Mouse (Mus musculus) megakaryocyte-erythroid progenitor cell, adult 5-6 weeks (primary cell): ENCODE measurements around the gene Rai14. TPM values are rescaled to one million over a fixed set of nuclear protein-coding genes. Genes with fewer than 3 reads are reported as not detected.

Experiments
- ATAC-seq: replicated peaks from 2 replicates; pipeline ENCODE4 v1.8.0; 2016; ENCODE audit warnings: mild to moderate bottlenecking, inconsistent platforms; ENCODE audit not compliant: severe bottlenecking, poor library complexity, low FRiP score, low TSS enrichment
- total RNA-seq, 2 experiments: library from RNA; stranded (forward) in 1 of 2; stranded (reverse) in 1 of 2; fragments of 200-1000, 215-1000 nt in 1 of 2; fragments of >200 nt in 1 of 2; fragmentation: Nextera tagmentation in 1 of 2; gene quantifications; 2 replicates each; pipeline ENCODE4 v1.2.3; 2014 to 2017

The Rai14 gene
- total RNA-seq, 2 experiments from 2014 or later: 1.2 to 3.7 TPM

DNA sequence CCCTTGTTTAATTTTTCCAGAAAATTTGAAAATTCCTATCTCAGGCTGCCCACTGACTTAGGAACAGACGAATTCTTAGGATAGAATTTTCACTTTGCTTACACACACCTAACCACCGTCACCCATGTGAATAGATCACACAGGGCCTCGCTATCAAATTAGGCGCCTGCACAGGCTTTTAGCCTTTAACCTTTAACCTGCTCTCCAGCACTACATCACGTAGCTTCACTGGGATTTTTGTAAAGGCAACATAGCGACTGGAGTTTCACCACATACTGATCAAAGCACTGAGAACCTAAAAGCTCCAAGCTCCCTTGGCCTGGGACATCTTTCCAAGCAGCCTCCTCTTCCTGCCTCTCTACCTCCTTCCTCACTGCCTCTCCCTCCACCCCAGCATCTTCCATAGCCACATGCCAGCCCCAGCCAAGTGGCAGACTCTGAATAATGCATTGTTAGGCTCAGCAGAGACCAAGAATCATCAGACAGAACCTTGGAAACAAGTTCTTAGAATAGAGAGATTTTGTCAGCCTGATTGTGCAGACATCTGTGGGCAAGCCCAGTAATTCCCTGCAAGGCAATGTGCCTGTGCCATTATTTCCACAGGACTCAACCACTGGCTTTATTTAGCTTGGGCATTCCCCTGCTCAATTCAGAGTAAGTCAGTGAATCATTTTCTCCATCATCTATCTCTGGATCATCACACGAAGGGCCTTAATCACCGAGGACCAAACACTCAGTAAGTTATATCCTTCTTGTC, 17.8 kb downstream of the Rai14 start:
- ATAC-seq: no peak

DNA sequence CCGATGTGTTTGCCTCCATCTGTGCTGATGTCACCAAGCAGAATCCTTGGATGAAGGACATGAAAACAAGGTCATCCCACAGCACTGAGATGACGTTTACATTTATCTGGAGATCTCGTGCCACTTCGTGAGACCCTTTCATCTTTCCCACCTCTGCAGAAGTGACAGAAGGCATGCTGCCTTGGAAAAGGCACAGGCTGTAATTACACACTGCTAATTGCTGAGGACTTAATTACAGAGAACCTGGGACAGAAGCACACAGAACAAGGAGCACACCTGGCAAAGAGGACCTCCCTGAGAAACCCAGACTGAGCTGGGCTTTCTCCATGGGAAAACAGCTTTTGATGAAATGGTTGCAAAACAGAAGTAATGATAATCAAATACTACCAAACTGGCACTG, 21.8 kb downstream of the Rai14 start:
- ATAC-seq: no peak

DNA sequence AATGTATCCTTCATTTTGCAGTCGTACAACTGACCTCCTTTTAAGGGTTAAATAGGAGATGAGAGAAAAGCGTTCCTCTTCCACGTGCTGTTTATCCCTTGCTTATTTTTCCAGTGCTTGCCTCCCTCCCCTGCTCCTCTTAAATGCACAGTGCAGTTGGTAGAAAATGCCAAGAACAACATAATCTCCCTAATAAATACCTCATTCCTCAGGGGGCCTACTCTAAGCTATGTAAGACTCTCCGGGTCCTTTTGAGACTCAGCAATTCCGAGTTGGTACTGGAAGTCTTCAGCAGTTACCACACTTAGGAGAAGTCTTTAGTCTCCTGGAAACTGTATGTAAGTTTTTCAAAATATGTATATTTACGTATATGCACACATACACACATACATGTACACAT, 22.9 kb downstream of the Rai14 start:
- no peak for ATAC-seq

DNA sequence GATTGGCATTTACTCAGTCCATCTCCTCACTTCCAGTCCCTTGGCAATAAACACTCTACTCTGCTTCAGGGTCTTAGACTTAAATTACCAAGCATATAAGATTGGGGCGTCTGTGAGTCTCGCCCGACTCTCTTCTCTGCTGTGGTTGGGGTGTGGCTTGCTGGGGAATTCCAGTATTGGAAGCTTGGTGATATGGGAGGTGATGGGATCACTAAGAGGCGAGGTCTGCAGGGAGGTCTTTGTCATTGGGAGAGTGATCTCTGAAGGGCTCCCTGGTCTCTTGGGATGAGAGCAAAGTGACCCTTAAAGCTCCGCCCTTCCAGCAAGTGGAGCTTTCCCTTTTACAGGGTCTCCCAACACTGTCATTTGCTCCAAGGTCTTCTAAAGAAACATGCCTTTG, 23.5 kb downstream of the Rai14 start:
- no peak for ATAC-seq

DNA sequence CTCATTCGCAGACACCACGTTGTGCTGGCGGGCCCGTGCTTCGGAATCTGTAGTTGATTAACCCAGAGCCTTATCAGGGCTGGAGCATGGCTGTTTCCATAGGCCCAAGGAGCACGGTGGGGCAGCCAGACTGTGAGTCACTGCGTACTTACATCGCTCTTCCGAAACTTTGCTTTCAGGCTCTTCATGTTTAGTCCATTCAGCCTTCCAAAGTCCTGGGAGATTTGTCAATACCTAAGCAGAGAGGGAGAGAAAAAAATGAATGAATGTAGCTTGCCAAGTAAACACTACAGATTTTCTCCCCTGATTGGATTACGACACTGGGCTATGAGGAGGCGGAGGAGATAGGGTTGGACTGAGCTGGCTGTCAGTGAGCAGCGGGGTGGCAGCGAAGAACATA, 24.2 kb downstream of the Rai14 start:
- ATAC-seq: no peak

DNA sequence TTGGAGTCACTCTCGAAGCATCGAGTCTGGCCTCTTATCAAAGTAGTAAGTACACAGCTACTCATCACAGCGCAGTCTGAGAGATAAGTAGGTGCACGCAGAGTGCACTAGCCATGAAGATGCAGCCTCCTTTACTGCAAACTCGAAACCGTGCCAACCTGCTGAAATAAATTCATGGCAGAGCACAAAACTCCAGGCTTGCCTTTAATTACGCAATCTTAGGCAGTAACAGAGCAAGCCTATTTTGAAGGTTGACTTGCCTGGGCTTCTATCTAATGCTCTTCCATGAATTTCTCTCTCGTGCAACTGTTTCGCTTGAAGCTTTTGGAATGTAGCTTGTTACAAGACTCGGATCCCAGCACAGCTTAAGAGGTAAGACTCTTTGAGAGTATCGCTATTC, 25.1 kb downstream of the Rai14 start:
- no peak for ATAC-seq

DNA sequence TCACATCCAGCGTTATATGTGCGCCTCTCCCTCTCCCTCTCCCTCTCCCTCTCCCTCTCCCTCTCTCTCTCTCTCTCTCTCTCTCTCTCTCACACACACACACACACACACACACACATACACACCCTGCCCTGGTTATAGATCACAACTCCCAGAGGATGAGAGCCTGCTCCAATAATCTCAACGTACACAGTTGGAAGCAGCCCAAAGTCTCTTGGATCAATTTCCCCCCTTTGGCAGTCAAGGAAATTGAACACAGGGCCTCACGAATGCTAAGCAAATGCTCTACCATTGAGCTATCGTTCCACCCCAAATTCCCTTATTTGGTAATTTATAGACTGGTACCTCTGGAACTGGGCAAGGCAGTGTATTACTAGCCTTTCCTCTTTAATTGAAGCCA, 25.7 kb downstream of the Rai14 start:
- no peak for ATAC-seq

DNA sequence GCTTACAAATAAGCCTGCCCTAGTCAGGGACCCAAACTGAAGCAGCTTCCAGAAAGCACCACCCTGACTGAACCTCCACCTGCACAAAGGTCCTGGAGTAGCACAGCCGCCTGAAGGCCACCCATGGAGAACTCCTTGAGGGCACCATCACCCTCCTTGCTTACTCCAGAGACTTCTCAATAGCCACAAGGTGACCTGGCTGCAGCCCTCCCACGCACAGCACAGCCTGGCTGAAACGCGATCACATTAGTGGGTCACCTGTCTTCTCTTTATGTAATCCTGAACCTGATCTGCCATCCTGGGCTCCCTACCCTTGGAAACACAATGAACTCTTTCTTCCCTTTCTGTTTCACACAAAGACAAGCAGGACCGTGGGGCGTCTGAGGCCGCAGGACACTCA, 27.1 kb downstream of the Rai14 start:
- no peak for ATAC-seq

DNA sequence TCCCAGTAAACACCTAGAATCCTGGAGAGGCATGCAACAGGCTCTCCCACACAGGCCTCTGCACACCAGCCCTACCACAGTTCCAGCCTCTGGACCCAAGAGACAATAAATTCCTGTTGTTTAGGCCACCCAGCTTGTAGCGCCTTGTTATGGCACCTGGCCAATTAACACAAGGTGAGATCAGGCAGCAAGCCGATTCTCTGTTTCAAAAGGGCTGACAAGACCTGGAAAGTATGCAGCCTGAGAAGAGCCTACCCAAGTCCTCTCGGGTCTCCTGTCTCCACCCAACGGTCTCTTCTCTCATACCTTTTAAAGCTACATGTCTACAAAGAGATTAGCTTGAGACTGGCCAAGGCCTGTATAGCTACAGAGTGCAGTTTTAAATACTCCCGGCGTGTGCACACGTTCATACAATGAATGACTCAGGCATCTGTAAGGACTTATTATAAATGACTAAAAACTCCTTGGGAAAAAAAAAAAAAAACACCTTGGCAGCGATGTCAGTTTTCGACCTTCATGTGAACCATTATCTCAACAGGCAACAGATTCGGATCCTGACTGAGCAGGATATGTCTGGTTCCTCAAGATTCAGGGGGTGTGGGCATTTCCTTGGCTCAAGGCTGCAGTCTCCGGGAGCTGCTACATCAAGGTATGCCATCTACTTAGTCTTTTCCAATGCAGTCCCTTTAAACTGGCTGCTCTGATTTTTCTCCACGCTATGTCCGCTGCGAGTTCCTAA, 28.6 kb downstream of the Rai14 start:
- no peak for ATAC-seq

DNA sequence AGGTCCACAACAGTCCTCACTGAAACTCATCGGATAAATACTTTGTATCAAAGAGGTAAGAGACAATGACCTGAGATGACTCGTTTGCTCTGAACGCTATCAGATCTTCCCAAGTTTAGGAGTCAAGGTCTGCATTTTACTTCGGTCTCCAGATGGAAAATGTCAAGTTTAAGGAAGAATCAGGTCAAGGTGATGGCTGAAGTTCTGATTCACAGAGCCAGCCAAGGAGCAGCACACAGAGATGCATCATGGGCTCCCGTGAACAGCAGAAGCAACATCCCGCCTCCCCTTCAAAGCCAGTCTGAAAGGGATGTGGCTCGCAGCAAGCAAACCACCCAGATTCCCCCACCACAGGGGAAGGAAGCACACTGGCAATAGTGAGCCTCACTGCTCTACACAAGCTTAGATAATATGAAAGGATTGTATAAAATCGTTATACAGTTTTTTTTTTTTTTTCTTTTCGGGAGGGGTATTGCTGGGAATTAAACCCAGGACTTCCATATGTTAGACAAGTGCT, 30.7 kb downstream of the Rai14 start:
- ATAC-seq: no peak

DNA sequence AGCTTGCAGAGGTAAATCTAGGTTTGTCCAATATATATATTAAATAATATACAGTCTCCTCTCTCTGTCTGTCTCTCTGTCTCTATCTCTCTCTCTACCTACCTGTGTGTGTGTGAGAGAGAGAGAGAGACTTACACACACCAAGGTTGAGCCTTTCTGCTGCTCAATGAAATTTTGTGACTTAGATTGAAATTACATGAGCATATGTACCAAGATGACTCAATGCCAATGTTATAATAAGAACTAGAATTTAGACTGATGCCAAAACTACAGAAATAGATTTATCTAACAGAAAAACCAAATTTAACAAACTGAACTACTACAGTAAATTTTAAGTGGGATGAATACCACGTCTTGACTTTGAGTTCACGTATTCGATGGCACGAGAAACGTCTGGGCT, 33.9 kb downstream of the Rai14 start:
- no peak for ATAC-seq

DNA sequence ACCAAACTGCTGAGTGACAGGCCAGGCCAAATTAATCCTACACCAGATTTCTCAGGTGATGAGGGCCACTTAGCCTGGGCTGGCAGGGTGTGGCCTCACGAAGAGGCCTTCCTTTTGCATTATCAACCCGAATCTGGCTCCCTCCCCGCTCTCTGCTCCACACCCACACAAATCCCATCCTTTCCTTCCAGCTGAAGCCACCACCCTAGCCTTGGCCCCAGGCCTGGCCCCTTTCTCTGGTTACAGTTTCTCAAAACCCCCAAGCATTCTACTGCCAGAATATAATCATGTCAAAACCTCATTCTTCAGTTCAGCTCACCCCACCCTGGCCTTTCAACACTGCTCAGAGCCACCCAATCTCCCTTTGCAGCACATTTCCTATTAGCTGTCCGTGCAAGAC, 34.9 kb downstream of the Rai14 start:
- no peak for ATAC-seq

DNA sequence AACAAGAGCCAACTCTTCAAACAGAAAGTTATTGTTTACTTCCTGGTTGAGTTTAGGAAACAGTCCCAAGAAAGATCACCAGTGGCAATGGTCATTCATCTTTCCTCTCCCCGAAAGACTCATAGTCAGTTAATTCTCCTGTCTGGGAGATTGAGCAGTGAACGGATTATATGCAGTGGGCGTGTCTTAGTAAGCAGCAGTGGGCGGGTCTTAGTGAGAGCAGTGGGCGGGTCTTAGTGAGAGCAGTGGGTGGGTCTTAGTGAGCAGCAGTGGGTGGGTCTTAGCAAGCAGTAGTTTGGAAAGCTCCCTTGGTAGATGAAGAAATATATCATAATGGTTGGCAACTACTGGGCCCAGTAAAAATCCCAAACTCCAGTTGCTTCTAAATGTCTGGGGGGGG, 38.6 kb downstream of the Rai14 start:
- peak; percentile 79 for ATAC-seq

DNA sequence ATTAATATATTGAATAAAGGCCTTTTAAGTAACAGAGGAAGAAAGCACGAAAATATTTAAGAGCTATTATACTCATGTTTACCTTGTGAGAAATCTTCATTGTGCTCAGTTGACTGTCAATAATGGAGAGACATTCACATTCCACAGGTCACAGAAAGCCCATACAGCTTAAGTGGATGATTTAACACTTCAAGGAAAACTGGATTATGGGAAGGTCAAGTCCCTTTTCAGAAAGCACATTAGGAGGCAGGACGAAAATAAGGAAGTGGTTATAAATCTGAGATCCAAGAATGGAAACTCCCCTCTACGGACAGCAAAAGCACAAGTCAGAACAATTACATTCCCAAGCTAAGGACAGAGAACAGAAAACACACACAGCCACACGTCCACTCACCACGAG, 41.5 kb downstream of the Rai14 start:
- no peak for ATAC-seq

DNA sequence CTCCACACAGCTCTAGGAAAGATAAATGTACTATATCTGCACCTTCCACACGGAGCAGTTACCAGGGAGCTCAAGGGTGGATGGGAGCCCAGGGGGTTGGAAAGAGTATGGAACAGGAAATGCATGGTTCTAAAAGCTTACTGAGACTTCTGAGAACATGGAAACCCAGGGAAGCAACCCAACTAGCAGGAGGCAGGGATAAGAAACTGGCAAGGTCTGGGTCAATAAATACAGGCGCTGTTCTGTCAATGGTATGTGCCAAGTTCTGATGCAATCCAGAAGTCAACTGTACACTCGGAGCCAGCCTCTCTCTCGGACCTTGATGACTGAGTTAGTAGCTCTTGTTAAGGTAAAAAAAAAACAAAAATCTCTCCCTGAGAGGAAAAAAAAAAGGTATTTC, 42.6 kb downstream of the Rai14 start:
- no peak for ATAC-seq

DNA sequence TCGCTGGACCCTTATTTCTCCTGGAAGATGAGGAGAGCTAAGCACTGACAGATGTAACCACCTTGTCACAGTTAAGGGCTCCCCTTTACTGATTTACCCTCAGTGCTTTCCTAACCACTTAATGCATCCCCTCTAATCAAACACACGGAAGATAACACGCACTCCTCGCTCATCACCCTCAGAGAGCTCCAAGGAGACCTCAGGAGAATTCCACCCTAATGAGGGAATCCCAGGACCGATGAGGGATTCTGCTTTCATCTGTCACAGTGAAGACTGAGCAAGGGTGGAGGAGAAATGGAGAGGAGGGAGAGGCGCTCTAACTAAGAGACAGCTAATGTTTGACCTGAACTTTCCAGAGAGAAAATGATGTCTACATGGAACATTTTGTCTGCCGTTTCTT, 44.3 kb downstream of the Rai14 start:
- no peak for ATAC-seq

DNA sequence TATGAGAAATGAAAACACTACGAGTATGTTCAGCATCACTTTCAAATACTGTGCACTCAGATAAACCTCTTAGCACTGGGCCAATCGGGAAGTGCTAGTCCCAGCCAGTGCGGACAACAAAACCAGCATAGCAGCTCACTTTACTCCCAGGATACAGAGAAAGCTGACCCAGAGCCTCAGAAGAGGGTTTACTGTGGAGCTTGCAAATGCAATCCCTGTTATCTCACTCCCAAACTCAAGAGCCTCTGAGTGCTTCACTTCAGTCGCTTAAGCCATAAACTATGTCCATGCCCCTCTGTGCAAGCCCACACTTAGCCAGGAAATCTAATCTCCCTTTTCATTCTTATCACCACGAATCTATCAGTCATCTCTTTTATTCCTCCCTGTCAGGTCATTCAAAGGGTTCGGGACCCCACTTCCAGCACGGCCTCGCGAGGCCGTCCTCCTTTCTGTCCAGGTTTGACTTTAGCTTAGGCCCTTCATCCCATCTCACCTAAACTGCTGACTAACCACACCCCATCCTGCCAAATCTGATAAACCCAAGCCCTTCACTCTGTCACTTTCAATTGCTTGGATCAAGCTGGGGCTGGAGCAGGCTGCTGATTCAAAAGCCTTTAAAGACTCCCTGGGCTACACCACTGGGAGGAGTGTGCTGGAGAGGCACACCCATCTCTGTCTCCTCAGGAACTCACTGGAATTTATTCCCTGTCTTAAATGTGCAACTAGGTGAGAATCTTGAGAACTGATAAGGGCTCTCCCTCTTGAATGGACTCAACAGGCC, 46.1 kb downstream of the Rai14 start:
- ATAC-seq: no peak

DNA sequence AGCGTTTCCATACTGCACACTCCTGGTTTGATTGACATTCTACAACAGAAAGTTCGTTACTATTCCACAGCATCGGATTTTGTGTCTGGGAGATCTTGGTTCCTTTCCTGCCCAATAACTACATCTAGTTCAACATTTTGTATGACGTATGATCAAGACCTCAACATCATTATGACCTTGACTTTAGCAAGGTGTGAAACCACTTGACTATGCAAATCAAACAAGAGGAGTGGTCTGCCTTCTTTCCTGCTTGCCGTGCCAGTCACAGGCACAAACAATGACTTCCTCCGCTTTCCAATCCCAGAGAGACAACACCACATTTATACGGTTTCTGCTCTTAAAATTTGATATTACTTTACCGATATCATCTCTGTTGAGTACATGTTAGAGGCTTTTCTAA, 48.6 kb downstream of the Rai14 start:
- ATAC-seq: no peak

DNA sequence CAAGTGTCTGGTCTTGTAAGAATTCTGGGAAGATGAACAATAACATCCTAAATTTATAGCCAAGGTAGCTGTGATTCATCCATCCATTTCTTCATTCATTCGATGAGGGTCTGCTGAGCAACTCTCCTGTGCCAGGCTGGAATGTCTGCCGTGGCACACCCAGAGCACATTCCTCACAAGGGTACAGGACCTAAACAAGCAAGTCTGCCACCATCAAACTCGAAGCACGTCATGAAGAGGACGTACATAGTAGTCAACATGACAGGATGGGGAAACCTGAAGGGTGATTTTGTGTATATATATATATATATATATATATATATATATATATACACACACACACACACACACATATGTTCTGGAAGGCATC, 49.9 kb downstream of the Rai14 start:
- no peak for ATAC-seq

DNA sequence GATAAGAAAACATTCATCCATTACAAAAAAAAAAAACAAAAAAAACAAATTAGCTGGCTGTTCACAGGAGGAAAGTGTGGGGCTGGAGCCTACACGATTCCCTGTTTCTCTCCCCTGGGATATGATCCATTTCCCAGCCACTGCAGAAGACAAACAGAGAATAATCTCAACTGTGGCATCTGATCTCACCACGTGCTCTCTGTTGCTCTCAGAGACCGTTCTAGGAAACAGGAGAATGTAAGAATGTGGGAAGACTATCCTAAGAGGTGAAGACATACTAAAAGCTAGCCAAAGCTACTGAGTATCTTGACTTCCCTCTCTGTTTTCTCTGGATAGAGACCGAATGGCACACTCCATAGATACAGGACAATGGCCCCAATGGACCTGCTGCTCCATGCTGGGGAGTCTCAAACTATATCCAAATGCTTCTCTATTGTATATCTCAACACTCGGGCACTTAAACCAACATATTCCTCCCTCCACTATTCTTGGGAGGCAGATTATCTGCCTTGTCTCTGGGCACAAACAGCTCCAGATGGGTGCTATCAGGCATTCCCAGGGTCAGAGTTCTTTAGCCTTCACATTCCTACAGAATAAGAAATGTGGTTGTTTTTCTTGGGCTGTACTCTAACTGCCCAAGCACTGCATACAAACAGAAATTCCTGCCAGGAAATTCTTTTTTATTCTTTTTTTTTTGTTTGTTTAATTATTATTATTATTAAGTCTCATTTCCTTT, 50.5 kb downstream of the Rai14 start:
- no peak for ATAC-seq
